ENCODE assay signal across 9 mouse cellular contexts in the genomic region with DNA sequence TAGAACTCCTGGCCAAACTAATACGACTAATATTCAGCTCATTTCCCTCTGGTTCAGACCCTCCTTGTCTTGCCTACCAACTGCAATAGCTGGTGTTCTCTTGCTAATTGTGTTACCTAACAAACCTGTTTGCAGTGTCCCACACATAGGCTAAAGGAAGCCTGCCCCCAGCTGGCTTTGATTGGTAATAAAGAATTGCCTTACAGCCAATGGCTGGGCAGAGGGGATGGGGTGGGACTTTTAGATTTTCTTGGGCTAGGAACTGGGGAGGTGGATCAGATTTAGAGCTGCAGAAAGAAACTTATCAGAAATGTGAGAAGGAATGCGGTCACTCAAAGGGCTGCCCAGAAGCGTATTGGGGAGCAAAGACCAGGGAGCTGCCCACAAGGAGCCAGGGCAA. TPM values are rescaled to one million over a fixed set of nuclear protein-coding genes. Genes with fewer than 3 reads are reported as not detected.
A peak's percentile ranks its signal among the peaks of the same experiment; 100 is the strongest.
DNase-seq lines count a peak whose midpoint lies in the region; ATAC-seq lines count a peak whose summit lies in the region.
"Had no signal": no experiment of that assay in that cellular context is flagged by ENCODE, and none has a peak within 500 bp of the region (broad histone marks: within the 10 kb centered on the region; RNA-seq: fewer than 3 reads in every experiment).

No protein-coding gene starts in this region.

- no peak overlapping the region for H3K4me3 ChIP-seq in kidney, embryonic 14.5 days (ENCODE audit: low read length)
- H3K4me3 ChIP-seq in intestine, embryonic 15.5 days (replicated peaks) = no peak overlapping the region
- H3K4me3 ChIP-seq: embryonic facial prominence, embryonic 15.5 days; neural tube, embryonic 12.5 days had no signal

- intact Hi-C loops in left cerebral cortex, postnatal 14 days (cut with DNase I) = no loop called here

- peak; percentile 66 for ATAC-seq in kidney, embryonic 14.5 days (ENCODE audit: low FRiP score, low TSS enrichment)
- ATAC-seq in intestine, embryonic 15.5 days = peak; percentile 51; the same call in 1 of the 2 replicates
- ATAC-seq in megakaryocyte progenitor cell, adult 5-6 weeks (replicated peaks; ENCODE audit: poor library complexity) = peak; percentile 74

- no peaks in the 10 kb centered on the region for H3K9me3 ChIP-seq in kidney, embryonic 14.5 days (ENCODE audit: control insufficient read depth, low read length)
- H3K9me3 ChIP-seq in intestine, embryonic 15.5 days = no peaks in the 10 kb centered on the region
- H3K9me3 ChIP-seq: embryonic facial prominence, embryonic 15.5 days; neural tube, embryonic 12.5 days had no signal

- no peaks in the 10 kb centered on the region for H3K27me3 ChIP-seq in kidney, embryonic 14.5 days (ENCODE audit: control insufficient read depth, insufficient read depth, low read length)
- no peaks in the 10 kb centered on the region for H3K27me3 ChIP-seq in intestine, embryonic 15.5 days (replicated peaks)
- H3K27me3 ChIP-seq: embryonic facial prominence, embryonic 15.5 days; neural tube, embryonic 12.5 days had no signal

- H3K9ac ChIP-seq in kidney, embryonic 14.5 days (ENCODE audit: low read depth, low read length) = no peak overlapping the region
- H3K9ac ChIP-seq in intestine, embryonic 15.5 days = no peak overlapping the region
- H3K9ac ChIP-seq: embryonic facial prominence, embryonic 15.5 days; neural tube, embryonic 12.5 days had no signal

- 44% methylated on average over 3 of the region's 3 CpGs for WGBS in kidney, embryonic 14.5 days
- 43% methylated on average over 3 of the region's 3 CpGs for WGBS in intestine, embryonic 15.5 days

- peaks cover 47% of the 10 kb centered on the region for H3K36me3 ChIP-seq in kidney, embryonic 14.5 days (ENCODE audit: control insufficient read depth, insufficient read depth, low read length)
- peaks cover 11% of the 10 kb centered on the region; the same call in 1 of the 2 replicates for H3K36me3 ChIP-seq in intestine, embryonic 15.5 days

- H3K4me1 ChIP-seq in kidney, embryonic 14.5 days (ENCODE audit: control insufficient read depth, insufficient read depth, low read length) = no peaks in the 10 kb centered on the region
- H3K4me1 ChIP-seq in intestine, embryonic 15.5 days (replicated peaks) = no peaks in the 10 kb centered on the region
- H3K4me1 ChIP-seq: embryonic facial prominence, embryonic 15.5 days; neural tube, embryonic 12.5 days had no signal

- H3K4me2 ChIP-seq in kidney, embryonic 14.5 days (replicated peaks; ENCODE audit: low read depth, low read length) = no peak overlapping the region
- H3K4me2 ChIP-seq in intestine, embryonic 15.5 days (replicated peaks) = no peak overlapping the region
- H3K4me2 ChIP-seq: embryonic facial prominence, embryonic 15.5 days; neural tube, embryonic 12.5 days had no signal

- no peak for DNase-seq in kidney, adult 11 months
- DNase-seq in R1 (ENCODE audit: low read depth, low spot score) = peak; percentile 75
- no peak for DNase-seq in left cerebral cortex, postnatal 14 days (ENCODE audit: low spot score in 2 of 2)
- DNase-seq in right cerebral cortex, postnatal 25 days = no peak

- no peak overlapping the region for H3K27ac ChIP-seq in kidney, embryonic 14.5 days (ENCODE audit: low read depth, low read length)
- H3K27ac ChIP-seq in intestine, embryonic 15.5 days = no peak overlapping the region
- H3K27ac ChIP-seq: embryonic facial prominence, embryonic 15.5 days; neural tube, embryonic 12.5 days had no signal

RNA-seq across cellular contexts. Expression of a gene that starts 21.0 kb away (rescaled TPM):
- 25.8 TPM in 2 replicates for polyA plus RNA-seq in kidney, embryonic 14.5 days (2014; fragmentation: Nextera tagmentation; extraction: Ambion mirVana)
- 18.7 and 21.0 TPM in 2 replicates for polyA plus RNA-seq in intestine, embryonic 15.5 days (2015; fragmentation: Nextera tagmentation; extraction: Ambion mirVana)
- total RNA-seq in megakaryocyte progenitor cell, adult 5-6 weeks (2015) = 11.3 and 16.7 TPM in 2 replicates
- 10.2 and 11.4 TPM in 2 replicates for total RNA-seq in megakaryocyte progenitor cell, adult 5-6 weeks (2017)
- 10 to 100 TPM; 20.6 to 21.9 TPM for total RNA-seq in left cerebral cortex, postnatal 14 days (2021)

RNA-seq across cellular contexts. Expression of a gene that starts 21.7 kb away (rescaled TPM):
- 33.7 and 53.7 TPM in 2 replicates for polyA plus RNA-seq in kidney, embryonic 14.5 days (2014; fragmentation: Nextera tagmentation; extraction: Ambion mirVana)
- polyA plus RNA-seq in intestine, embryonic 15.5 days (2015; fragmentation: Nextera tagmentation; extraction: Ambion mirVana) = 32.2 and 36.8 TPM in 2 replicates
- 29.3 and 32.4 TPM in 2 replicates for total RNA-seq in megakaryocyte progenitor cell, adult 5-6 weeks (2015)
- 47.7 and 55.2 TPM in 2 replicates for total RNA-seq in megakaryocyte progenitor cell, adult 5-6 weeks (2017)
- total RNA-seq in left cerebral cortex, postnatal 14 days (2021) = 10 to 100 TPM; 33.4 to 34.5 TPM

RNA-seq across cellular contexts. Expression of a gene that starts 21.8 kb away (rescaled TPM):
- polyA plus RNA-seq in kidney, embryonic 14.5 days (2014; fragmentation: Nextera tagmentation; extraction: Ambion mirVana) = 34.7 and 38.1 TPM in 2 replicates
- polyA plus RNA-seq in intestine, embryonic 15.5 days (2015; fragmentation: Nextera tagmentation; extraction: Ambion mirVana) = 30.8 and 31.2 TPM in 2 replicates
- total RNA-seq in megakaryocyte progenitor cell, adult 5-6 weeks (2015) = 19.6 and 19.7 TPM in 2 replicates
- total RNA-seq in megakaryocyte progenitor cell, adult 5-6 weeks (2017) = 17.5 and 18.0 TPM in 2 replicates
- 10 to 100 TPM; 12.8 to 14.0 TPM for total RNA-seq in left cerebral cortex, postnatal 14 days (2021)

RNA-seq across cellular contexts. Expression of a gene that starts 21.9 kb away (rescaled TPM):
- not detected in 2 replicates for polyA plus RNA-seq in kidney, embryonic 14.5 days (2014; fragmentation: Nextera tagmentation; extraction: Ambion mirVana)
- not detected in 2 replicates for polyA plus RNA-seq in intestine, embryonic 15.5 days (2015; fragmentation: Nextera tagmentation; extraction: Ambion mirVana)
- total RNA-seq in megakaryocyte progenitor cell, adult 5-6 weeks (2015) = not detected in 2 replicates
- not detected in 2 replicates for total RNA-seq in megakaryocyte progenitor cell, adult 5-6 weeks (2017)
- not detected for total RNA-seq in left cerebral cortex, postnatal 14 days (2021)
- polyA plus RNA-seq: embryonic facial prominence, embryonic 15.5 days; neural tube, embryonic 12.5 days had no signal

RNA-seq across cellular contexts. Expression of a gene that starts 35.9 kb away (rescaled TPM):
- 11.9 and 12.1 TPM in 2 replicates for polyA plus RNA-seq in kidney, embryonic 14.5 days (2014; fragmentation: Nextera tagmentation; extraction: Ambion mirVana)
- polyA plus RNA-seq in intestine, embryonic 15.5 days (2015; fragmentation: Nextera tagmentation; extraction: Ambion mirVana) = 15.3 and 16.3 TPM in 2 replicates
- 8.0 and 10.6 TPM in 2 replicates for total RNA-seq in megakaryocyte progenitor cell, adult 5-6 weeks (2015)
- total RNA-seq in megakaryocyte progenitor cell, adult 5-6 weeks (2017) = 8.3 and 8.8 TPM in 2 replicates
- 1 to 10 TPM; 4.9 to 5.1 TPM for total RNA-seq in left cerebral cortex, postnatal 14 days (2021)
